14 mouse cellular contexts compared by ENCODE assay signal in genomic region chr11:106529113-106529512, GRCm38 (mm10).
"Had no signal": no experiment of that assay in that cellular context is flagged by ENCODE, and none has a peak within 500 bp of the region (broad histone marks: within the 10 kb centered on the region; RNA-seq: fewer than 3 reads in every experiment).

No protein-coding gene starts in this region.

- H3K27ac ChIP-seq: intestine, embryonic 15.5 days; left cerebral cortex, adult 2 months; limb, embryonic 12.5 days; midbrain, embryonic 10.5 days; neural tube, embryonic 15.5 days had no signal

- DNase-seq: liver, embryonic 13.5 days; lung, adult 18-20 months; lung, postnatal 10 days; lung, postnatal 4 days; right cerebral cortex, postnatal 4 days; spleen, adult 18-20 months; thymus, adult 18-20 months; thymus, postnatal 14 days had no signal

- H3K4me1 ChIP-seq: intestine, embryonic 15.5 days; neural tube, embryonic 15.5 days had no signal

- H3K36me3 ChIP-seq: intestine, embryonic 15.5 days had no signal

- H3K9ac ChIP-seq: intestine, embryonic 15.5 days; limb, embryonic 12.5 days; liver, embryonic 13.5 days; neural tube, embryonic 15.5 days had no signal

- H3K4me3 ChIP-seq: intestine, embryonic 15.5 days; left cerebral cortex, adult 2 months; limb, embryonic 12.5 days; liver, embryonic 13.5 days; midbrain, embryonic 10.5 days; myocyte; neural tube, embryonic 15.5 days had no signal

- H3K4me2 ChIP-seq: intestine, embryonic 15.5 days; limb, embryonic 12.5 days; liver, embryonic 13.5 days; neural tube, embryonic 15.5 days had no signal

- H3K9me3 ChIP-seq: intestine, embryonic 15.5 days; limb, embryonic 12.5 days; liver, embryonic 13.5 days; midbrain, embryonic 10.5 days; neural tube, embryonic 15.5 days had no signal

- H3K27me3 ChIP-seq: intestine, embryonic 15.5 days; limb, embryonic 12.5 days; liver, embryonic 13.5 days; neural tube, embryonic 15.5 days had no signal
